Mouse (Mus musculus): ENCODE data around the gene Chst4. TPM values are rescaled to one million over a fixed set of nuclear protein-coding genes. Genes with fewer than 3 reads are reported as not detected.

Gene Chst4
- total RNA-seq, 2 experiments from 2014 or later, result not detected

DNA sequence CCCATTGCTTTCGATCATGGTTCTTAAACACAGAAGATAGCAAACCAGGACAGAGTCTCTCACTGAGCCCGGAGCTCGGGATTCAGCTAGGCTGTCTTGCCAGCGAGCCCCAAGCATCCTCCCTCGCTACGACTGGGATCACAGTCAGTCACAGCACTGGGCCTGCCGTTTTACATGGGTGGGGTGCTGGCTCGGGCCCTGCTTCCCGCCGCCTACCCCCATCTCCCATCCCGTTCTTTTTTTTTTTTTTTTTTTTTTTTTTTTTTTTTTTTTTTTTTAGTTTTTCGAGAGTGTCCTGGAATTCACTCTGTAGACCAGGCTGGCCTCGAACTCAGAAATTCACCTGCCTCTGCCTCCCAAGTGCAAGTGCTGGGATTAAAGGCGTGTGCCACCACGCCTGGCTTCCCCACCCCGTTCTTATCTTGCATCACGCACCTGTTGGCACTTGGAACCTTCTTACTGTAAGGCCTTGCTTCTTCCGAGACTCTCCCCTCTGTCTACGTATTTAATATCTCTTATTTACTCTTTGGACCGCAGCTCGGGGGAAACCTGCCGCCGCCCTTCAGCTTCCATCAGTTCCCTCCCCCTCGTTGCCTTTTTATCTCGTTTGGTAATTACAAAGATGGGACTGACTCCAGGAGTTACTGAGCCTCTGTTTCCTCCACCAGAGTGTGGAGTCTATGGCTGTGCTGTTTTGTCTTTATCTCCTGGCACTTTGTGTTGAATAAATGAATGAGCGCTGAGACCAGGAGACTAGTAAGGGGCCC is 31.1 kb downstream of the Chst4 start:
- no peak for DNase-seq (ENCODE audit: low spot score)

DNA sequence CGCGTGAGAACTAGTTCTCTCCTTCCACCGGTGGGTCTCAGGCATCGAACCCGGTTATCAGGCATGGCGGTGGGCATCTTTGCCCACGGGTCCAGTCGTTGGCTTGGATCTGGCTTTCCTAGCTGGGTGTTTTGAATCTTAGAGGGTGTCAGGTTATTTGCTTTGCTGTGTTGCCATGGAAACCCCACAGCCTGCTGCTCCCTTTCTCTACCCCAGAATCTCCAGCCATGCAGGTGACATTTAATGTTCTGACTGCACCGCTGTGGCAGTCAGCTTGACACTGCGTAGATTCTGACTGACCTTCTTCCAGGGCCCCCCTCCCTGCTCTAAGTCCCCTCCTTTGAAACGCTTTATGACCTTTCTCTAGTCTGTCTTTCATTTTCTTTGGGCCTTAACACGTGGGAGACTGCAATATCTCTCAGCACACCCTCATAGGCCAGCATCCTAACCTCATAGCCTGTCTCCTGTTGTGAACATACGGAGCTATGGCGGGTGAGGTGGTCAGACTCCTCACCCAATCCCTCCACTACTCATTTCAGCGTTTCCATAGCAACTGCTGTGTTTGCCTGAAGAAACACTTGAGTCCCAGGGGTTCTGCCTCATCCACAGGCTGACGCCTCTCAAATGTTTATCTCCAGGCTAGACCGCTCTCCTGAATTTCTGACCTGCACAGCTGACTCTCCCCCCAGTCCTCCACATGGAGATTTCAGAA is 33.1 kb downstream of the Chst4 start:
- no peak for DNase-seq (ENCODE audit: low spot score)

DNA sequence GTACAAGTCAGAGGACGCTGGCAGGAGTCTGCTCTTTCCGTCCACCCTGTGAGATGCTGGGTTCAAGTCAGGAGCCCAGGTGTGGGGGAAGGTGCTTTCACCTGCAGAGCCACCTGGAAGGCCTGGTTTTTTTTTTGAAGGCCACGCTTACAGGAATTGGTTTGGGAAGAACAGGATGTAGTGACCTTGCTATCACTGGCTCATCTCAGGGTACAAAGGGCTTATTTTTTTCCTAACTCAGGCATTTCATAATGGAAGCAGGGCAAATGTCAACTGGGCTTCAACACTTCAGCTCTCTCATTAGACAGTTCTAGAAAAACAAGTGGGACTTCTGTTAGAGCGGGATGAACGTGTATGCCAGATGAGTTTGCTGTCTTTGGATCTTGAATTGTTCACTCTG is 35.2 kb downstream of the Chst4 start:
- DNase-seq (ENCODE audit: low spot score), result no peak

DNA sequence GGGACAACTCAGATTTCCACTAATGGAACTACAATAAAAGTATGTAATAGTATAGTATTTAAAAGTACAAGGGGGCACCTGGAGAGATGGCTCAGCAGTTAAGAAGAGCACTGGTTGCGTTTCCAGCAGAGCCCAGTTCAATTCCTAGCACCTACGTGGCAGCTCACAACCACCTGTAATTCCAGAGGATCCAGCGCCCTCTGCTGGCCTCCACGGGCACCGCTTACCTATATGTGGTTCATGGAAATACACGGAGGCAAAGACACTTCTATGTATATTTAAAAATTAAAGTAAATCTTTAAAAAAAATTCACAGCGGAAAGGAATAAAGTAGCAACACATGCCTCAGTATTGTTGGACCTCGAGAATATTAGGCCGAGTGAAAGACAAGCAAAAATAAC is 36.6 kb downstream of the Chst4 start:
- no peak for DNase-seq (ENCODE audit: low spot score)

DNA sequence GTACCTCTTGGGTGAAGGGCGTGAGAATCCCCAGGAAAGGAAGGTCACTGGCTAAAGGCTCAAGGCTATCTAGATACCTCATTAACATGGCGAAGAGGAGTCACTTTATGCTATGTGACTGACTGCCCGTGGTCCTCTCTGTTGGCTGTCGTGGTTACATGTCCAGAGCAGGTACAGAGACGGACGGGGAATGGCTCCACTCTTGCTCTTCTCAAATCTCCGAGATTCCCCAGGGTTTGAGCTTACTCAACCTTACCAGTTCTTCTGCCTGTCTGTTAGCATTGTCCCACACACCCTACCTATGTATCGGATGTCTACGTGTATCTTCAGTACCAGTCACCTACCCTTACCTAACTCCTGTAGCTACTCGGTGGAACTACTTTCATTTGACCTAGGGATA is 39.6 kb downstream of the Chst4 start:
- no peak for DNase-seq (ENCODE audit: low spot score)

DNA sequence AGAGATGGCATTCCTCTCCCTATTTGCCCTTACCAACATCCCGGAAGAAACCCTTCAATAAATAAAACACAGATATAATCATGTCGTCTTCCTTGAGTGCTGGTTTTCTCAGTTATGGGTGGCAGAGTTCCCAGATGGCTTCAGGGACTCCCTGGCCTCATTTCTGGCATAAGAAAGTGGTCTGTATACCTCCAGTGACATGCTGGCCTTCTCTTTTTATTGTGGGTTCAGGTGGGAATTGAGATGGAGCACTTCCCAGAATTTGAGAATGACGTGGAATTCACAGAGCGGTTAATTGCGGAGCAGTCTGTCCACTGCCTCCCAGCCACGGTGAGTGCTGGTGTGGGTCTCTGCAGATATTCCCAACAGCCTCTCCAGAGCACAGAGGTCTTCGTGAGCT is 41.5 kb downstream of the Chst4 start:
- DNase-seq (ENCODE audit: low spot score), result no peak

DNA sequence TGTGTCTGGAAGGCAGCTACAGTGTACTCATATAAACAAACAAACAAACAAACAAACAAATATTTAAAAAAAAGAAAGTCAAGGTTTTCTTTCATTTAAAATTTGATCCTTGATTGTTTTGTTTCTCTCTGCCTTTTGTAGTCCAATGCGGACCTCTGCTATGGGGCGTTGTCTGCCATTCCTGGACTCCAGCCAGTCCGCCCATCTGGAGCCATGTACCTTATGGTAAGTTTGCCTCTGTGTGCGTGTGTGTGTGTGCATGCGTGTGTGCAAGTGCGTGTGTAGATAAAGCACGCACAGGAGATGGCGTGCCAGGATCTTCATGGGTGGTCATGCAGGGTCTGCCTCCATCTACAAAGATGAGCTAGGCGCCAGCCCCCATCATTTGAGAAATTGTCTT is 42.2 kb downstream of the Chst4 start:
- no peak for DNase-seq (ENCODE audit: low spot score)

DNA sequence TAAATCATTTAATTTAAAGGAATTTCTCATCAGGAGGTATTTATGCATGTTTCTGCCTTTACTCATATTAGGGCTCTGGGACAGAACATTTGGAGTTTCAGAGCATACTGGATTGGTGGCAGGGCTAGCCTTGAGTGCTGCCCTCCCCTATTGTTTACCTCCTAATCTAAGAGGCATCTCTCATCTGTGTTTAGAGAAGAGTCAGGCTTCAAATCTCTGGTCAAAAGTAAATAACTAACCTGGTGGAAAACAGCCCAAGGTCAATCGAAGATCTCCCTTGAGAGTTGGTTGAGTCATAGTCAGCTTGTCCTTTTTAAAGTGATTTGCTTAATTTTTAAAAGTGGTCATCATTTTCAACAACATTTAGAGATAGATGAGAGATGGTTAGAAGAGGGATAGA is 46.6 kb downstream of the Chst4 start:
- no peak for DNase-seq (ENCODE audit: low spot score)

DNA sequence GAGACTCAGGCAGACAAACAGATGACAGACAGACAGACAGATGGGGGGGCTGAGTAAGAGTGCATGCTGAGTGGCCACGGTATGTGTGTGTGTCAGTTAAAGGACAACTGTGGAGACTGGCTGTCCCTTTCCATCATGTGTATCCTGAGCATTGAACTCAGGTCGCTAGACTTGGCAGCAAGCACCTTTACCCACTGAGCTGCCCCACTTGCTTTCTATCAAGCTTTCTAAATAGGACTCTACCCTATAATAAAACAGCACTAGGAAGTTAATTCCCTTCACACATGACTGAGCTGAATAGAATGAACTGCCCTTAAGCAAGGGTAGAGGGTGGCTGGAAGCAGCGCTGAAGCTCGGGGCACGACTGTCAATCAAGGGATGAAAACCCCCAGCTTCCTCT is 47.4 kb downstream of the Chst4 start:
- DNase-seq (ENCODE audit: low spot score), result no peak

DNA sequence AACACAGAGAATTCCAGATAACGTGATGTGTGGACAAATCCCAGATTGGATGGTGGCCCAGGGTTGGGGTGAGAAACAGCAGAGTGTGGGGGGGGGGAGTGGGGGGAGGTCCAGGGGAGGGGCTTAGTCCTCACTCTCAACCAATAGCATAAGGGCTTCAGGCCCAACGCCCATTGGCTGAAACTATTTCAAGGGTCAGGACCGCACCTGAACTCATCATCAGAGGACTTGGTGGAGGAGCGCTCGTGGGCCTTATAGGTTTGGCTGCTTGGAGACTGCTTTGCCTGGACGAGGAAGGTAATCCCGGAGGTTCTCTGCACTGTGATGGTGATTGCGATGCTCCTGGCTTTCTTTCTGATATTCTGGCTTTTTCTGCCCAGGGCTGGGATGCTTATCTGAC is 49.3 kb downstream of the Chst4 start, which contains the start of gene Tat:
Gene Tat (plus strand): TSS at position 214 of the 400 bp plus-strand sequence.
- DNase-seq (ENCODE audit: low spot score), result no peak

DNA sequence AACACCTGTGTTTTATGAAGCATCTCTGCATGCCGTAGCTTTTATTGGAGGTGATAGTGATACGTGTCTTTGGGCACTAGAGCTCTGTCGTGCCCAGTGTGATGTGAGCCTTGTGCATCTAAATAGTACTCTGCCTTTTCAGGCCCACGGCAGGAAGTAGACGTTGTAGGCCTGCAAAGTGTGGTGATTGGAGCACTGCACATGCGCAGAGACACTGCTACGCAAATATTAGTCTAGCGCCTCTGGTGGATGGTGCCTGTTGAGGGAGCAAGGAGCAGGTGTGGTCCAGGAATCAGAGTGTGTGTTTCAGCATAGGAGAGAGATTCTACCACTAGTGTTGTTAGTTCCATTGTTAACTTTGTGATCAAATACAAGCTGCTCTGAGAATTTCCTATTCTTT is 50.4 kb downstream of the Chst4 start:
- no peak for DNase-seq (ENCODE audit: low spot score)

DNA sequence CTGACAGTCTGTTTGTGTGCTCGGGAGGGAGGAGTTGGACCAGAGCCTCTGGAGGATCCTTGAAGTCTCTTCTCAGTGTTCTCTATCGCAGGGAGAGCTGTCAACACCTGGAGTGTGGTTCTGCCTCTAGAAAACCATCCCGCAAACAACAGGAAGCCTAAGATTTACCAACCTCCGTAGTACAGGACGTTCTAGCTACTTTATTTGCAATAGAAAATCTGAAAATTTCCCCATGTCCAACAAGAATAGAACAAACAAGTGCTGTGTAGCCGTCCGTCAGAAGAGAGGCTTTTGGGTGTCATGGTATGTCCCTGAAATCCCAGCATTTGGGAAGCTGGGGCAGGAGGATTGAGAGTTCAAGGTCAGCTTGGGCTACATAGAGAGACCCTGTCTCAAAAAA is 51.8 kb downstream of the Chst4 start:
- no peak for DNase-seq (ENCODE audit: low spot score)

DNA sequence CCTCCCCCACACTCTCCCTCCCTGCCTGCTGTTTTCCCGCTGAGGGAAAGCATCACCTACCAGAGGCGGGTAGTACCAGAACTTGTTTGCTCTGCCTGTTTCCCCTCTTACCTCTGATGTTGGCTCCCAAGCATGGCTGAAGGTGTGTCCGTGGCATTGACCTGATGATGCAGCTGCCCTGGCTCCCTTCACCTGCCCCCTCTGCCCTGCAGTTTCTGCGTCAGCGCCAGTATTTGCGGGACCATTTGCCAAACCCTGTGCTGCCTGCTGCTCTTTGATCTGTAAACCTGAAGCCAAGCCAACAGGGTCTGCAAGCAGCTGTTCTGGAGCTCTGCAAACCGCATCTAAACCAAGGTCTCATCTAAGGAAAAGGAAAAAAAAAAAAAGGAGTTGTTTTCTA is 53.2 kb downstream of the Chst4 start:
- no peak for DNase-seq (ENCODE audit: low spot score)

DNA sequence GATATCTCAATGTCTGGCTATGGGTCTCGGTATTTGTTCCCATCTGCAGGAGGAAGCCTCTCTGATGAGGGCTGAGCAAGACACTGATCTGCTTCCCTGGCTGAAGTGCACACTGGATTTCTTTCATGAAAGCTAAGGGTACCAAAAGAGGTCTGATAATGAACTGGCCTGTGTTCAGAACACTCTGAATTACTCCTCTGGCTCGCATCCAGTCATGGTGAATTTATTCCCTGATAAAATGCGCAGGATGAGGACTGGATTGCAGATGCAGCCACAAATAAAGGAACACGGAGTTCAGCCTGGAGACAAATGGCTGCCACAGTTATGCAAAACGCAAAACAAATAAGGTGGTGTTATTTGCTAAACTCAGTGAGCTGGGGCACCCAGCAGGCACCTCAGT is 55.6 kb downstream of the Chst4 start:
- DNase-seq (ENCODE audit: low spot score), result no peak

DNA sequence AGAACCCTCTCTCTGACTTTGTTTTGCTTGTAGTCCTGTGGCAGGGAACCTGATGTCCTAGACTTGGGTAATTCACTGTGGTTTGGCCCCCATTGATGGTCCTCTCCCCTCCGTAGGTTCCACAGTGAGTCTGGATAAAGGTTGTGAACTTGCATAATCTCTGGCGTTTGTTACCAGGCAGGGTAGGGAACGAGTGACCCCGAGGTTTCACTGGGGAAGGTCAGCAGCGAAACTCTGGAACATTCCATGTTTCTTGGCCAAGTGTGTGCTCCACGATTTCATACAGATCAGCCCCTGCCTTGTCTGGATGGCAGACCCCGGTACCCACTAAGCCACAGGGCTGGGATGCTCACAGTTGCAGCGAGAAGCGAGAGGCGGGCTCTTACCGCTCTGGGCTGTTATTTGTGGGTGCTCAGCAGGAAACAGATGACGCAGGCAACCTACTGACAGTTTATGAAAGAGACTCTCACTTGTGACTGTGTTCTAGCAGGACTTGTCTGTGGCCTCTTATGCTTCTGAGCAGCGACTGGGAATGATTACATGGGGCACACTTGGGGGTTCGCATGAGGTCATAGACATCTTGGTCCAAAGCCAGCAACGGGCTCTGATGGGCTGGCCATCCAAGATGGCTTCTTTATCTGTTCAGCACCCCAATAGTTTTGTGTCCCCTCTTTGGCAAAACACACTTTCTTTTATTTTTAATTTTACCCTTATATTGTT is 57.0 kb downstream of the Chst4 start:
- no peak for DNase-seq (ENCODE audit: low spot score)

DNA sequence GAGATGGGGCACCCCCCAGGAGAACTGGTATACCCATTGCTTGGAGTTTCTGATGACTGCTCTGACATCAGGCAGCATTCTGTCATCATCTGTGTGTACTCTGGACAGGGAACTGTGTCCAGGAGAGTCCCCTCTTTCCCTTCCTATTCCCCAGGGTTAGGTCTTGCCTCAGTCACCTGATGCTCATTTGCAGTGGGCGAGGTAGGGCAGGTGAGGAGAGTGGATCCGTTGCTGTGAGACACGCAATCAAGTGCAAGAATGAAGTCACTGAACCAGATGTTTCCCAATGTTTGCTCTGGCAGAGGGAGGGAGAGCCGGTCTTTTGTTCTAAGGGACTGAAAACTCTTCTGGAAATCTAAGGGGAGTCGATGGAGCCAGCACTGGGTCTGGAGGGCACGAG is 60.2 kb downstream of the Chst4 start:
- no peak for DNase-seq (ENCODE audit: low spot score)

Other genes with a start within 250 kb of the Chst4 start
- gene Phlpp2, start 171.2 kb downstream of the Chst4 start, total RNA-seq (2021), result 1 to 10 TPM; 1.8 to 2.3 TPM
- gene Marveld3, start 77.5 kb downstream of the Chst4 start, total RNA-seq (2021), result not detected
- gene Tat, start 49.3 kb downstream of the Chst4 start, total RNA-seq (2021), result under 1 TPM in 1 of 2 experiments, not detected in 1; 0.31 TPM
- 1 to 10 TPM; 5.1 to 6.5 TPM for gene Zfp612, start 40.0 kb upstream of the Chst4 start, total RNA-seq (2021)
- gene Gm21964, start 61.5 kb upstream of the Chst4 start, total RNA-seq (2021), result not detected
- gene Gm17720, start 63.0 kb upstream of the Chst4 start, total RNA-seq (2021), result not detected
- gene Calb2, start 128.5 kb upstream of the Chst4 start, total RNA-seq (2021), result not detected
- gene Cmtr2, start 175.9 kb upstream of the Chst4 start, total RNA-seq (2021), result 1 to 10 TPM; 3.3 to 3.4 TPM
- gene Hydin, start 227.2 kb upstream of the Chst4 start, total RNA-seq (2021), result under 1 TPM in 1 of 2 experiments, not detected in 1; 0.05 TPM